ENCODE assay signal across 24 mouse cellular contexts in genomic region chr5:63534197-63534596, GRCm38 (mm10).
DNase-seq lines count a peak whose midpoint lies in the region; ATAC-seq lines count a peak whose summit lies in the region.
"Had no signal": no experiment of that assay in that cellular context is flagged by ENCODE, and none has a peak within 500 bp of the region (broad histone marks: within the 10 kb centered on the region; RNA-seq: fewer than 3 reads in every experiment).

No protein-coding gene starts in this region.

- no peaks in the 10 kb centered on the region for H3K9me3 ChIP-seq in hindbrain, embryonic 11.5 days (ENCODE audit: control insufficient read depth, low read length)
- H3K9me3 ChIP-seq in hindbrain, embryonic 16.5 days (ENCODE audit: control insufficient read depth, low read length) = no peaks in the 10 kb centered on the region
- H3K9me3 ChIP-seq: embryonic facial prominence, embryonic 10.5 days; heart, embryonic 15.5 days; intestine, embryonic 15.5 days; limb, embryonic 10.5 days; liver, embryonic 15.5 days; lung, embryonic 15.5 days; megakaryocyte, embryonic 14.5 days; midbrain, embryonic 15.5 days had no signal

- no peak overlapping the region for H3K27ac ChIP-seq in hindbrain, embryonic 11.5 days (ENCODE audit: low read depth, low read length)
- no peak overlapping the region for H3K27ac ChIP-seq in hindbrain, embryonic 16.5 days (ENCODE audit: low read depth, low read length)
- H3K27ac ChIP-seq: embryonic facial prominence, embryonic 10.5 days; heart, embryonic 15.5 days; intestine, embryonic 15.5 days; limb, embryonic 10.5 days; liver, embryonic 15.5 days; lung, embryonic 15.5 days; midbrain, embryonic 15.5 days had no signal

- DNase-seq in hindbrain, embryonic 11.5 days (ENCODE audit: low spot score) = peak; percentile 25
- peak; percentile 49 for DNase-seq in ZHBTc4 (ENCODE audit: low read depth, low spot score)
- peak; percentile 50 for DNase-seq in embryo, embryonic 10.5 days (ENCODE audit: low spot score)
- peak; percentile 44 for DNase-seq in mesoderm, embryonic 11.5 days (ENCODE audit: low read depth, low spot score)
- no peak for DNase-seq in kidney, postnatal 25 days
- DNase-seq in gastrocnemius, postnatal 36 days = no peak
- DNase-seq: cerebellum, adult 18-20 months; cerebellum, postnatal 14 days; heart, postnatal 4 days; kidney, adult 8-10 months; kidney, postnatal 10 days; liver; lung, postnatal 36 days; thymus, adult 18-20 months had no signal

- no peak overlapping the region for H3K4me2 ChIP-seq in hindbrain, embryonic 11.5 days (replicated peaks; ENCODE audit: low read depth, low read length)
- H3K4me2 ChIP-seq in hindbrain, embryonic 16.5 days (ENCODE audit: low read length) = no peak overlapping the region
- H3K4me2 ChIP-seq: heart, embryonic 15.5 days; intestine, embryonic 15.5 days; liver, embryonic 15.5 days; lung, embryonic 15.5 days; midbrain, embryonic 15.5 days had no signal

- H3K36me3 ChIP-seq in hindbrain, embryonic 11.5 days (ENCODE audit: control insufficient read depth, insufficient read depth, low read length) = no peaks in the 10 kb centered on the region
- H3K36me3 ChIP-seq in hindbrain, embryonic 16.5 days (ENCODE audit: control insufficient read depth, insufficient read depth, low read length) = no peaks in the 10 kb centered on the region
- H3K36me3 ChIP-seq: embryonic facial prominence, embryonic 10.5 days; heart, embryonic 15.5 days; intestine, embryonic 15.5 days; limb, embryonic 10.5 days; liver, embryonic 15.5 days; lung, embryonic 15.5 days; midbrain, embryonic 15.5 days had no signal

- intact Hi-C loops in gastrocnemius, postnatal 36 days (cut with DNase I) = no loop called here

- 36% methylated on average over 7 of the region's 7 CpGs for WGBS in hindbrain, embryonic 11.5 days
- 34% methylated on average over 7 of the region's 7 CpGs for WGBS in hindbrain, embryonic 16.5 days

- peak; percentile 73 for ATAC-seq in hindbrain, embryonic 11.5 days (ENCODE audit: low FRiP score)
- ATAC-seq in hindbrain, embryonic 16.5 days = no peak
- ATAC-seq: intestine, embryonic 15.5 days; midbrain, embryonic 15.5 days had no signal

- no peak overlapping the region for H3K9ac ChIP-seq in hindbrain, embryonic 11.5 days (ENCODE audit: low read depth, low read length)
- no peak overlapping the region for H3K9ac ChIP-seq in hindbrain, embryonic 16.5 days (ENCODE audit: low read depth, low read length)
- H3K9ac ChIP-seq: heart, embryonic 15.5 days; intestine, embryonic 15.5 days; liver, embryonic 15.5 days; lung, embryonic 15.5 days; midbrain, embryonic 15.5 days had no signal

- no peaks in the 10 kb centered on the region for H3K27me3 ChIP-seq in hindbrain, embryonic 11.5 days (ENCODE audit: control insufficient read depth, insufficient read depth, low read length)
- no peaks in the 10 kb centered on the region for H3K27me3 ChIP-seq in hindbrain, embryonic 16.5 days (replicated peaks; ENCODE audit: control insufficient read depth, insufficient read depth, low read length)
- H3K27me3 ChIP-seq: heart, embryonic 15.5 days; intestine, embryonic 15.5 days; liver, embryonic 15.5 days; lung, embryonic 15.5 days; megakaryocyte, embryonic 14.5 days; midbrain, embryonic 15.5 days had no signal

- no peak overlapping the region for H3K4me3 ChIP-seq in hindbrain, embryonic 11.5 days (ENCODE audit: low read depth, low read length)
- H3K4me3 ChIP-seq in hindbrain, embryonic 16.5 days (ENCODE audit: low read length) = no peak overlapping the region
- H3K4me3 ChIP-seq: embryonic facial prominence, embryonic 10.5 days; heart, embryonic 15.5 days; intestine, embryonic 15.5 days; limb, embryonic 10.5 days; liver, embryonic 15.5 days; lung, embryonic 15.5 days; megakaryocyte, embryonic 14.5 days; midbrain, embryonic 15.5 days; myocyte had no signal

- no peaks in the 10 kb centered on the region for H3K4me1 ChIP-seq in hindbrain, embryonic 11.5 days (replicated peaks; ENCODE audit: control insufficient read depth, insufficient read depth, low read length)
- no peaks in the 10 kb centered on the region for H3K4me1 ChIP-seq in hindbrain, embryonic 16.5 days (ENCODE audit: control insufficient read depth, insufficient read depth, low read depth, low read length)
- H3K4me1 ChIP-seq: embryonic facial prominence, embryonic 10.5 days; heart, embryonic 15.5 days; intestine, embryonic 15.5 days; limb, embryonic 10.5 days; liver, embryonic 15.5 days; lung, embryonic 15.5 days; megakaryocyte, embryonic 14.5 days; midbrain, embryonic 15.5 days had no signal

Comparison
In these comparisons a context has a peak if more than half of its experiments do, and no peak if none do; other contexts are left out.
1. DNase-seq: peak in hindbrain, embryonic 11.5 days (single experiment), ZHBTc4 (single experiment), embryo, embryonic 10.5 days (single experiment) and mesoderm, embryonic 11.5 days (single experiment); none in kidney, postnatal 25 days (0 of 2) and gastrocnemius, postnatal 36 days (0 of 2).